Mouse (Mus musculus): Measurements from ENCODE around the gene Eddm3b. TPM values are rescaled to one million over a fixed set of nuclear protein-coding genes. Genes with fewer than 3 reads are reported as not detected.
"Not testable (repeated sequence)": the region's sequence is repeated elsewhere in the genome, so short reads cannot be mapped to it uniquely, and the experiment has no call there.

The Eddm3b gene
- polyA plus RNA-seq, 1 experiment from 2014 or later, result not detected

- 92% methylated on average over 5 of the region's 5 CpGs for WGBS
- ATAC-seq (replicated peaks; ENCODE audit: low FRiP score) (no peak), DNase-seq (ENCODE audit: low spot score) (no peak)
- Histone ChIP-seq H3K4me2 (ENCODE audit: low read depth, low read length, severe bottlenecking) (no peak overlapping the region), H3K4me1 (replicated peaks; ENCODE audit: control insufficient read depth, insufficient read depth, low read length) (no peaks in the 10 kb centered on the region), H3K4me3 (ENCODE audit: low read depth, low read length) (no peak overlapping the region), H3K27ac (ENCODE audit: low read depth, low read length) (no peak overlapping the region), H3K9ac (ENCODE audit: low read length) (no peak overlapping the region), H3K36me3 (ENCODE audit: control insufficient read depth, insufficient read depth, low read length) (no peaks in the 10 kb centered on the region), H3K27me3 (ENCODE audit: control insufficient read depth, insufficient read depth, low read length) (no peaks in the 10 kb centered on the region), H3K9me3 (ENCODE audit: control insufficient read depth, low read length) (no peaks in the 10 kb centered on the region)
Measured at GRCm38 (mm10) chr14:51156056-51156735, 42.0 kb downstream of the Eddm3b start.

- no peak overlapping the region for H3K4me2 ChIP-seq (ENCODE audit: low read depth, low read length, severe bottlenecking)
- no peaks in the 10 kb centered on the region for H3K27me3 ChIP-seq (ENCODE audit: control insufficient read depth, insufficient read depth, low read length)
- H3K4me1 ChIP-seq (replicated peaks; ENCODE audit: control insufficient read depth, insufficient read depth, low read length), result no peaks in the 10 kb centered on the region
- DNase-seq (ENCODE audit: low spot score) (no peak), ATAC-seq (replicated peaks; ENCODE audit: low FRiP score) (no peak)
- 89% methylated on average over 4 of the region's 4 CpGs for WGBS
- no peaks in the 10 kb centered on the region for H3K36me3 ChIP-seq (ENCODE audit: control insufficient read depth, insufficient read depth, low read length)
- no peaks in the 10 kb centered on the region for H3K9me3 ChIP-seq (ENCODE audit: control insufficient read depth, low read length)
- H3K27ac ChIP-seq (ENCODE audit: low read depth, low read length), result no peak overlapping the region
- no peak overlapping the region for H3K9ac ChIP-seq (ENCODE audit: low read length)
- no peak overlapping the region for H3K4me3 ChIP-seq (ENCODE audit: low read depth, low read length)
Measured at GRCm38 (mm10) chr14:51156736-51157068, 42.5 kb downstream of the Eddm3b start.

DNA sequence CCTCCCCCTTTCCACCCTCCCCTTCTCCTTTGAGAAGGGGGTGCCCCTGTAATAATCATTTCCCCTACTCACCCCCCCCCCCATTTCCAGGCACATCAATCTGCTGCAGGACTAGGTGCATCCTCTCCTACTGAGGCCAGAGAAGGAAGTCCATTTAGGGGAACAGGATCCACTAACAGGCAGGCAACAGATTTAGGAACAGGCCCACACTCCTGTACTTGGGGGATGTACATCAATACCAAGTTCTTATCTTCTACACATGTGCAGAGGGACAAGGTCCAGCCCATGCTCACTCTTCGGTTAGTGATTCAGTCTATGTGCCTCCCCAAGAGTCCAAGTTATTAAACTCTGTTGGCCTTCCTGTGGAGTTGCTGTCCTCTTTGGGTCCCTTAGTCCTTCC lies 42.8 kb downstream of the Eddm3b start:
- Histone ChIP-seq H3K4me2 (ENCODE audit: low read depth, low read length, severe bottlenecking) (no peak overlapping the region), H3K9me3 (ENCODE audit: control insufficient read depth, low read length) (no peaks in the 10 kb centered on the region), H3K9ac (ENCODE audit: low read length) (no peak overlapping the region), H3K36me3 (ENCODE audit: control insufficient read depth, insufficient read depth, low read length) (no peaks in the 10 kb centered on the region), H3K27me3 (ENCODE audit: control insufficient read depth, insufficient read depth, low read length) (no peaks in the 10 kb centered on the region), H3K4me1 (replicated peaks; ENCODE audit: control insufficient read depth, insufficient read depth, low read length) (no peaks in the 10 kb centered on the region), H3K4me3 (ENCODE audit: low read depth, low read length) (no peak overlapping the region), H3K27ac (ENCODE audit: low read depth, low read length) (no peak overlapping the region)
- no peak for DNase-seq (ENCODE audit: low spot score)
- ATAC-seq (replicated peaks; ENCODE audit: low FRiP score), result no peak
- 94% methylated on average over 1 of the region's 1 CpGs for WGBS

- WGBS, result 91% methylated on average over 3 of the region's 3 CpGs
- H3K27ac ChIP-seq (ENCODE audit: low read depth, low read length); H3K4me1 ChIP-seq (replicated peaks; ENCODE audit: control insufficient read depth, insufficient read depth, low read length); H3K27me3 ChIP-seq (ENCODE audit: control insufficient read depth, insufficient read depth, low read length); H3K9me3 ChIP-seq (ENCODE audit: control insufficient read depth, low read length); H3K4me2 ChIP-seq (ENCODE audit: low read depth, low read length, severe bottlenecking); H3K9ac ChIP-seq (ENCODE audit: low read length); ATAC-seq (replicated peaks; ENCODE audit: low FRiP score); H3K36me3 ChIP-seq (ENCODE audit: control insufficient read depth, insufficient read depth, low read length); DNase-seq (ENCODE audit: low spot score); H3K4me3 ChIP-seq (ENCODE audit: low read depth, low read length): not testable (repeated sequence)
Measured at GRCm38 (mm10) chr14:51161976-51162375, 47.8 kb downstream of the Eddm3b start, which contains the start of gene Rnase2b. Gene Rnase2b (plus strand): TSS chr14:51162260.

- H3K4me1 ChIP-seq (replicated peaks; ENCODE audit: control insufficient read depth, insufficient read depth, low read length); ATAC-seq (replicated peaks; ENCODE audit: low FRiP score); H3K4me3 ChIP-seq (ENCODE audit: low read depth, low read length); H3K4me2 ChIP-seq (ENCODE audit: low read depth, low read length, severe bottlenecking); H3K27me3 ChIP-seq (ENCODE audit: control insufficient read depth, insufficient read depth, low read length); H3K9me3 ChIP-seq (ENCODE audit: control insufficient read depth, low read length); H3K27ac ChIP-seq (ENCODE audit: low read depth, low read length); H3K9ac ChIP-seq (ENCODE audit: low read length); DNase-seq (ENCODE audit: low spot score); H3K36me3 ChIP-seq (ENCODE audit: control insufficient read depth, insufficient read depth, low read length): not testable (repeated sequence)
- WGBS, result 95% methylated on average over 6 of the region's 6 CpGs
Measured at GRCm38 (mm10) chr14:51163323-51163722, 49.1 kb downstream of the Eddm3b start.

DNA sequence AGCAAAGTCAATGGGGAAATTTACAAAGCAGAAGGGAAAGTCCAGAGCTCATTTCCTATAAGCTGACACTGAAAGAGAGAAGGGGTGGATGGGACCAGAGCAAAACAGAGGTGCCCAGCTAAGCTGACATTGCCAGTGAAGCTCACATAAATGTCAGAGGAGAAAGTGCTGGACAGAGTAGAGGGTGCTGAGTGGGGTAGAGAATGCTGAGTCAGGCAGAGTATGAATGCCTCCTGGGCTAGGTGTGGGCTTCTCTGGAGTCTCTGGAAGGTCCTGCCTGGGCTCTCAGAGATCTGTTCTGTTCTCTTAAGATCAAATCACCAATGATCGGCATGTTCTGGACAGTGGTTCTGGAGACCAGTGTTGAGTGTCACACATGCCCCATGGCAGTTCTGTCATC lies 51.2 kb downstream of the Eddm3b start:
- Histone ChIP-seq H3K27ac (ENCODE audit: low read depth, low read length) (no peak overlapping the region), H3K36me3 (ENCODE audit: control insufficient read depth, insufficient read depth, low read length) (no peaks in the 10 kb centered on the region), H3K9ac (ENCODE audit: low read length) (no peak overlapping the region), H3K27me3 (ENCODE audit: control insufficient read depth, insufficient read depth, low read length) (no peaks in the 10 kb centered on the region), H3K4me2 (ENCODE audit: low read depth, low read length, severe bottlenecking) (no peak overlapping the region), H3K9me3 (ENCODE audit: control insufficient read depth, low read length) (no peaks in the 10 kb centered on the region), H3K4me1 (replicated peaks; ENCODE audit: control insufficient read depth, insufficient read depth, low read length) (no peaks in the 10 kb centered on the region), H3K4me3 (ENCODE audit: low read depth, low read length) (no peak overlapping the region)
- WGBS, result 89% methylated on average over 1 of the region's 1 CpGs
- ATAC-seq (replicated peaks; ENCODE audit: low FRiP score) (no peak), DNase-seq (ENCODE audit: low spot score) (no peak)

DNA sequence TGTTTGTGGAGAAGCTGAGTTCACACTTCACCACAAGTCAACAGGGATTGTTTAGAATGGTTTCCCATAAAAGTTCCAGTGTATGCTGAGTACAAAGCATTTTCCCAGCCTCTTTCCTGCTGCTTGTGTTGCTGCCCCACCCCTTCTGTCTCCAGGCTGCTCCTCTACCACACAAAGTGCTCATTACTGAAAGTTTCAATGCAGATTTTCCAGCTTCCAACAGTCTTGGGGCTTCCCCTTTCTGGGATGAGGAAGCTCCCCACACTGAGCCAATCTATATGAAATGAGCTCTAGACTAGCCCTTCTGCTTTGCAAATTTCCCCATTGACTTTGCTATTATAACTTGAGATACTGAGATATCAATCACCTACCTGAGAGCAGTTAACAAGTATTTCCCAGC lies 51.8 kb downstream of the Eddm3b start:
- DNase-seq (ENCODE audit: low spot score) (no peak), ATAC-seq (replicated peaks; ENCODE audit: low FRiP score) (no peak)
- Histone ChIP-seq H3K36me3 (ENCODE audit: control insufficient read depth, insufficient read depth, low read length) (no peaks in the 10 kb centered on the region), H3K9me3 (ENCODE audit: control insufficient read depth, low read length) (no peaks in the 10 kb centered on the region), H3K27me3 (ENCODE audit: control insufficient read depth, insufficient read depth, low read length) (no peaks in the 10 kb centered on the region), H3K4me2 (ENCODE audit: low read depth, low read length, severe bottlenecking) (no peak overlapping the region), H3K27ac (ENCODE audit: low read depth, low read length) (no peak overlapping the region), H3K9ac (ENCODE audit: low read length) (no peak overlapping the region), H3K4me1 (replicated peaks; ENCODE audit: control insufficient read depth, insufficient read depth, low read length) (no peaks in the 10 kb centered on the region), H3K4me3 (ENCODE audit: low read depth, low read length) (no peak overlapping the region)

Other genes with a start within 250 kb of the Eddm3b start
- 4.4 and 5.2 TPM in 2 replicates for gene Tep1, start 243.9 kb upstream of the Eddm3b start, polyA plus RNA-seq (2014; fragmentation: Nextera tagmentation; extraction: Ambion mirVana)
- gene Klhl33, start 216.9 kb upstream of the Eddm3b start, polyA plus RNA-seq (2014; fragmentation: Nextera tagmentation; extraction: Ambion mirVana), result 0.16 and 0.21 TPM in 2 replicates
- 158 and 179 TPM in 2 replicates for gene Osgep, start 189.5 kb upstream of the Eddm3b start, polyA plus RNA-seq (2014; fragmentation: Nextera tagmentation; extraction: Ambion mirVana)
- gene Apex1, start 189.5 kb upstream of the Eddm3b start, polyA plus RNA-seq (2014; fragmentation: Nextera tagmentation; extraction: Ambion mirVana), result 399 and 410 TPM in 2 replicates
- gene Pip4p1, start 183.6 kb upstream of the Eddm3b start, polyA plus RNA-seq (2014; fragmentation: Nextera tagmentation; extraction: Ambion mirVana), result 54.4 and 67.3 TPM in 2 replicates
- 64.9 and 69.6 TPM in 2 replicates for gene Pnp, start 183.3 kb upstream of the Eddm3b start, polyA plus RNA-seq (2014; fragmentation: Nextera tagmentation; extraction: Ambion mirVana)
- not detected in 2 replicates for gene Gm49342, start 169.9 kb upstream of the Eddm3b start, polyA plus RNA-seq (2014; fragmentation: Nextera tagmentation; extraction: Ambion mirVana)
- gene Pnp2, start 158.4 kb upstream of the Eddm3b start, polyA plus RNA-seq (2014; fragmentation: Nextera tagmentation; extraction: Ambion mirVana), result 0.24 and 0.39 TPM in 2 replicates
- gene Rnase10, start 106.7 kb upstream of the Eddm3b start, polyA plus RNA-seq (2014; fragmentation: Nextera tagmentation; extraction: Ambion mirVana), result not detected in 2 replicates
- not detected in 2 replicates for gene Rnase9, start 72.6 kb upstream of the Eddm3b start, polyA plus RNA-seq (2014; fragmentation: Nextera tagmentation; extraction: Ambion mirVana)
- not detected in 2 replicates for gene Rnase11, start 64.3 kb upstream of the Eddm3b start, polyA plus RNA-seq (2014; fragmentation: Nextera tagmentation; extraction: Ambion mirVana)
- gene Rnase12, start 56.8 kb upstream of the Eddm3b start, polyA plus RNA-seq (2014; fragmentation: Nextera tagmentation; extraction: Ambion mirVana), result not detected in 2 replicates
- gene Olfr750, start 40.0 kb upstream of the Eddm3b start, polyA plus RNA-seq (2014; fragmentation: Nextera tagmentation; extraction: Ambion mirVana), result 0.04 TPM in 1 of 2 replicates, not detected in the other
- 10.8 and 11.4 TPM in 2 replicates for gene Rnase4, start 23.3 kb upstream of the Eddm3b start, polyA plus RNA-seq (2014; fragmentation: Nextera tagmentation; extraction: Ambion mirVana)
- 1.9 and 3.0 TPM in 2 replicates for gene Ang, start 23.3 kb upstream of the Eddm3b start, polyA plus RNA-seq (2014; fragmentation: Nextera tagmentation; extraction: Ambion mirVana)
- gene Rnase6, start 9.5 kb downstream of the Eddm3b start, polyA plus RNA-seq (2014; fragmentation: Nextera tagmentation; extraction: Ambion mirVana), result not detected in 2 replicates
- gene Rnase1, start 32.4 kb downstream of the Eddm3b start, polyA plus RNA-seq (2014; fragmentation: Nextera tagmentation; extraction: Ambion mirVana), result not detected in 2 replicates
- not detected in 2 replicates for gene Rnase2b, start 47.8 kb downstream of the Eddm3b start, polyA plus RNA-seq (2014; fragmentation: Nextera tagmentation; extraction: Ambion mirVana)
- not detected in 2 replicates for gene Ang2, start 84.7 kb downstream of the Eddm3b start, polyA plus RNA-seq (2014; fragmentation: Nextera tagmentation; extraction: Ambion mirVana)
- gene Ear14, start 89.0 kb downstream of the Eddm3b start, polyA plus RNA-seq (2014; fragmentation: Nextera tagmentation; extraction: Ambion mirVana), result not detected in 2 replicates
- gene Rnase2a, start 141.7 kb downstream of the Eddm3b start, polyA plus RNA-seq (2014; fragmentation: Nextera tagmentation; extraction: Ambion mirVana), result not detected in 2 replicates
- not detected in 2 replicates for gene Gm7247, start 247.3 kb downstream of the Eddm3b start, polyA plus RNA-seq (2014; fragmentation: Nextera tagmentation; extraction: Ambion mirVana)